Mouse (Mus musculus) liver, adult (tissue): Measurements from ENCODE around the gene Dlat.
A peak's percentile ranks its signal among the peaks of the same experiment; 100 is the strongest.

ENCODE experiments used
- GATA4 ChIP-seq: IDR thresholded peaks from 2 replicates; pipeline ENCODE4 v1.6.1; 2014; ENCODE audit warnings: mild to moderate bottlenecking, low read length; ENCODE audit not compliant: insufficient replicate concordance

The Dlat gene

GRCm38 (mm10) chr9:50616161-50616560 lies 43.4 kb downstream of the Dlat start:
- TF ChIP-seq GATA4 = no peak

GRCm38 (mm10) chr9:50612115-50612514 lies 47.5 kb downstream of the Dlat start:
- TF ChIP-seq GATA4 = no peak

- peak; percentile 78; the same call in 1 of the 2 replicates for TF ChIP-seq GATA4
These were observed 55.2 kb downstream of the Dlat start for GRCm38 (mm10) chr9:50604338-50604737.

GRCm38 (mm10) chr9:50603998-50604324 lies 55.6 kb downstream of the Dlat start:
- no peak for TF ChIP-seq GATA4

GRCm38 (mm10) chr9:50603189-50603997 lies 56.2 kb downstream of the Dlat start, which contains the start of the genes Sdhd and Timm8b:
Sdhd (minus strand) TSS chr9:50603812.
Timm8b (plus strand) TSS chr9:50603910.
- peak; percentile 23; the same call in 1 of the 2 replicates for TF ChIP-seq GATA4

- no peak for TF ChIP-seq GATA4
These were observed 57.3 kb downstream of the Dlat start for GRCm38 (mm10) chr9:50602055-50602845.

GRCm38 (mm10) chr9:50601536-50601935 lies 58.0 kb downstream of the Dlat start:
- no peak for TF ChIP-seq GATA4

GRCm38 (mm10) chr9:50596973-50597372 lies 62.6 kb downstream of the Dlat start:
- no peak for TF ChIP-seq GATA4

- no peak for TF ChIP-seq GATA4
These were observed 64.7 kb downstream of the Dlat start for GRCm38 (mm10) chr9:50594794-50595417.

- TF ChIP-seq GATA4 = no peak
These were observed 66.0 kb downstream of the Dlat start for GRCm38 (mm10) chr9:50593544-50593943.

- no peak for TF ChIP-seq GATA4
These were observed 66.6 kb downstream of the Dlat start for GRCm38 (mm10) chr9:50592955-50593354.

GRCm38 (mm10) chr9:50590856-50591518 lies 68.6 kb downstream of the Dlat start:
- TF ChIP-seq GATA4 = no peak

- TF ChIP-seq GATA4 = no peak
These were observed 72.6 kb downstream of the Dlat start for GRCm38 (mm10) chr9:50586955-50587354.

- TF ChIP-seq GATA4 = no peak
These were observed 74.3 kb downstream of the Dlat start for GRCm38 (mm10) chr9:50585145-50585818.
